Mouse (Mus musculus) ES-E14 (cell line): Measurements from ENCODE around the gene Thnsl2. TPM values are rescaled to one million over a fixed set of nuclear protein-coding genes. Genes with fewer than 3 reads are reported as not detected.

Experiments
- DNase-seq: peaks from one replicate; pipeline ENCODE4 v3.0.0-alpha.2; 2013; ENCODE audit warnings: low read depth, low spot score
- H3K27ac ChIP-seq: 2 replicates; pipeline ENCODE4 v1.5.1; 2012; ENCODE audit warnings: low read depth, mild to moderate bottlenecking, low read length, moderate library complexity, mixed read lengths; ENCODE audit not compliant: poor library complexity, insufficient read depth, severe bottlenecking
- H3K36me3 ChIP-seq: 2 replicates; pipeline ENCODE4 v1.6.1; 2012; ENCODE audit warnings: mild to moderate bottlenecking, low read length, moderate library complexity, mixed read lengths; ENCODE audit not compliant: control insufficient read depth, poor library complexity, insufficient read depth, severe bottlenecking
- H3K4me1 ChIP-seq, 2 experiments: fragments of 150-350 bp in 1 of 2; sonication (generic) in 1 of 2; 2 replicates each; pipeline ENCODE4 v1.6.1; 2012; ENCODE audit warnings: low read length in 2 of 2, mild to moderate bottlenecking in 1 of 2, mixed read lengths in 1 of 2; ENCODE audit not compliant: control insufficient read depth in 2 of 2, insufficient read depth in 2 of 2, poor library complexity in 1 of 2
- H3K4me3 ChIP-seq, 2 experiments: fragments of 150-350 bp in 1 of 2; sonication (generic) in 1 of 2; 2 replicates each; pipeline ENCODE4 v1.5.1; 2012; ENCODE audit warnings: low read length in 2 of 2, low read depth in 1 of 2, mild to moderate bottlenecking in 1 of 2, mixed read lengths in 1 of 2; ENCODE audit not compliant: insufficient read depth in 1 of 2, poor library complexity in 1 of 2, severe bottlenecking in 1 of 2
- H3K9ac ChIP-seq: 2 replicates; pipeline ENCODE4 v1.6.1; 2012; ENCODE audit warnings: low read depth, mild to moderate bottlenecking, low read length, mixed read lengths; ENCODE audit not compliant: poor library complexity, insufficient read depth, severe bottlenecking
- H3K9me3 ChIP-seq: fragments of 150-350 bp; sonication (generic); 2 replicates; pipeline ENCODE4 v1.6.1; 2012; ENCODE audit warnings: low read depth, mild to moderate bottlenecking, low read length; ENCODE audit not compliant: control insufficient read depth, insufficient read depth
- CHD2 ChIP-seq: IDR thresholded peaks from 2 replicates; pipeline ENCODE4 v1.6.1; 2014; ENCODE audit warnings: mild to moderate bottlenecking, low read depth, low read length, inconsistent platforms
- HCFC1 ChIP-seq: IDR thresholded peaks from 2 replicates; pipeline ENCODE4 v1.6.1; 2012; ENCODE audit warnings: low read length, inconsistent platforms, borderline replicate concordance; ENCODE audit not compliant: insufficient read depth
- MAFK ChIP-seq: IDR thresholded peaks from 2 replicates; pipeline ENCODE4 v1.6.1; 2014; ENCODE audit warnings: mild to moderate bottlenecking, low read depth, low read length, inconsistent platforms; ENCODE audit not compliant: insufficient read depth
- ZC3H11A ChIP-seq: IDR thresholded peaks from 2 replicates; pipeline ENCODE4 v1.6.1; 2012; ENCODE audit warnings: low read depth, mild to moderate bottlenecking, inconsistent platforms, low read length, borderline replicate concordance
- ZNF384 ChIP-seq: IDR thresholded peaks from 2 replicates; pipeline ENCODE4 v1.6.1; 2012; ENCODE audit warnings: low read depth, low read length, inconsistent platforms
- in situ Hi-C, 2 experiments: fragments of 600-800 bp; cut with MboI; formaldehyde crosslinking; loops; one replicate each; pipeline ENCODE4 v1.15.1; 2025; ENCODE audit warnings: low sequenced_read_pairs in 2 of 2, inconsistent platforms in 1 of 2; ENCODE audit not compliant: unreplicated experiment in 2 of 2
- total RNA-seq: library from RNA; depleted of rRNA; stranded (reverse); fragments of 300-350 nt; gene quantifications from 2 replicates; pipeline ENCODE4 v1.2.3, GENCODE M21; 2012; rRNA removed

Thnsl2 gene
- total RNA-seq, 1 experiment: 5.2 TPM

- no peaks in the 10 kb centered on the region for H3K9me3 ChIP-seq
- H3K4me3 ChIP-seq: no peak overlapping the region
- no peaks in the 10 kb centered on the region for H3K36me3 ChIP-seq
- TF ChIP-seq ZC3H11A (no peak), MAFK (no peak), HCFC1 (no peak), CHD2 (no peak), ZNF384 (no peak)
- no peaks in the 10 kb centered on the region for H3K4me1 ChIP-seq
- in situ Hi-C loops: no loop called here
- DNase-seq: no peak
- no peak overlapping the region for H3K9ac ChIP-seq
- no peak overlapping the region for H3K27ac ChIP-seq
Measured at GRCm38 (mm10) chr6:71083441-71083840, 60.8 kb downstream of the Thnsl2 start.

- H3K36me3 ChIP-seq: no peaks in the 10 kb centered on the region
- TF ChIP-seq HCFC1 (no peak), MAFK (no peak), CHD2 (no peak), ZC3H11A (no peak), ZNF384 (no peak)
- no peak for DNase-seq
- H3K9ac ChIP-seq: no peak overlapping the region
- no peaks in the 10 kb centered on the region for H3K9me3 ChIP-seq
- no peak overlapping the region for H3K27ac ChIP-seq
- no peaks in the 10 kb centered on the region for H3K4me1 ChIP-seq
- in situ Hi-C loops: no loop called here
- no peak overlapping the region for H3K4me3 ChIP-seq
Measured at GRCm38 (mm10) chr6:71082084-71082483, 62.2 kb downstream of the Thnsl2 start.

DNA sequence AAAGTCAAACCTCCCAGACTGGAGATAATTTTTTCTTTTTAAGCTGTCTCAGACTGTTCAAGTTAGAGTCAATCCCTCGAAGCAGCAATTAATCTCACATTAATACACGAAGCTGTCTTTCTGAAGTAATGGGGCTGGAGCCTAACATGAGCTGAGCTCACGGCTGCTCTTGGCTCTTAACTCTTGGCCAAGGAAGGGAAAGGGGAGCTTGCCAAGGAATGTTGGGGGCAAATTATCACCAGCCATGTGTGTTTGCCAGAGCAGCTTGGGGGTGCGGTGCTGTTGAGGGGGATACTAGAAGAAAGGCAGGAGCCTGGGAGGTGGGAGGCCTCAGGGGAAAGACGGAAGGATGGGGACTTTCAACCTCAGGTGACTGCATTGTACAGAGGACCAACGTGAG is 63.0 kb downstream of the Thnsl2 start:
- no peak overlapping the region for H3K27ac ChIP-seq
- no peaks in the 10 kb centered on the region for H3K36me3 ChIP-seq
- no peak for TF ChIP-seq MAFK
- no peak for TF ChIP-seq HCFC1
- no peak for TF ChIP-seq ZNF384
- in situ Hi-C loops: no loop called here
- DNase-seq: no peak
- H3K4me1 ChIP-seq: no peaks in the 10 kb centered on the region
- no peak overlapping the region for H3K4me3 ChIP-seq
- no peaks in the 10 kb centered on the region for H3K9me3 ChIP-seq
- H3K9ac ChIP-seq: no peak overlapping the region

Other genes starting within 250 kb of the Thnsl2 start
- gene Tex37, start 225.5 kb downstream of the Thnsl2 start, total RNA-seq: not detected in 2 replicates
- 3.5 and 4.2 TPM in 2 replicates for gene Foxi3, start 187.9 kb downstream of the Thnsl2 start, total RNA-seq
- gene Fabp1, start 55.4 kb upstream of the Thnsl2 start, total RNA-seq: not detected in 2 replicates
- 13.2 and 19.2 TPM in 2 replicates for gene Krcc1, start 127.2 kb upstream of the Thnsl2 start, total RNA-seq
- gene Smyd1, start 177.8 kb upstream of the Thnsl2 start, total RNA-seq: 4.2 and 6.8 TPM in 2 replicates
- 0.21 TPM in 1 of 2 replicates, not detected in the other for gene Cd8b1, start 178.3 kb upstream of the Thnsl2 start, total RNA-seq
- gene Cd8a, start 229.0 kb upstream of the Thnsl2 start, total RNA-seq: 0.13 and 0.32 TPM in 2 replicates